Mouse (Mus musculus): ENCODE results near the gene Sumf2. TPM values are rescaled to one million over a fixed set of nuclear protein-coding genes. Genes with fewer than 3 reads are reported as not detected.

Gene Sumf2
- polyA plus RNA-seq (2015; fragmentation: Illumina TruSeq; extraction: RNeasy Lipid Tissue Mini Kit (QIAGEN cat#74804); ENCODE audit: insufficient read depth, low read depth, low replicate concordance) = 2.6 TPM

DNA sequence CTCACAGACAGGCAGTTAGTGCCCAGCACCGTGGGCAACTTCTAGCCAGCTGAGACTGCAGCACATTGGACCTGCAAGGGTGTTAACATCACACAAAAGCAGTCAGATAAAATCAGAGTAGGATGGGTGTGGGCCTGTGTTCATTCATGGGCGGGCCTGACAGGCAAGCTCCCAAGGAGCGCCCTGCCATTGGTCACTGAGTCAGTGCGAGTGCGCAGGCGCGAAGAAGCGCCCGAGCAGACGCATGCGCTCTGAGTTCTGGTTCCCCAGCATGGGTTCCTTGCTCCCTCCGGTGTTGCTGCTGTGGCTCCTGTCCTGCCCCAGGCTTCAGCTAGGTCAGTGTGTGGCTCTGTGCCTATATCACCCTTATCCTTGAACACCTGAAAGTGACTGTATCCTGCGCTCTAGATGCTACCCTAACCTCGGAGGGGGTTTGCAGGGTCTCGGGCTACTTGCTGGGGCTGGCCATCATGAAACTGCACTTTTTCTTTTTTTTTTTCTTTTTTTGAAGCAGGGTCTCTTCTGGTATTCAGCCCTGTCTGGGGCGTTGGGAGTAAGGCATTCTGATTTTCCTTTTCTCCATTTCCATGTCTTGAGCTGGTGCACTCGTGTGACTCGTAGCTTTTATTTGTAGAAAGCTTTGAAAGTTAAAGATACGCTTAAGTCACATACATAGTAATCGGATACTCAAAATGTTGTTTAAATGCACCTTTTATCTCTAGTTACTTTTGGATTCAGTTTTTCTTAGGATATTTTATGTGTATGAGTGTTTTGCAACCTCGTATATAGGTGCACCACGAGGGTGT lies at the start of gene Sumf2:
Sumf2 (plus strand) TSS at position 235 of the 806 bp plus-strand sequence.

DNA sequence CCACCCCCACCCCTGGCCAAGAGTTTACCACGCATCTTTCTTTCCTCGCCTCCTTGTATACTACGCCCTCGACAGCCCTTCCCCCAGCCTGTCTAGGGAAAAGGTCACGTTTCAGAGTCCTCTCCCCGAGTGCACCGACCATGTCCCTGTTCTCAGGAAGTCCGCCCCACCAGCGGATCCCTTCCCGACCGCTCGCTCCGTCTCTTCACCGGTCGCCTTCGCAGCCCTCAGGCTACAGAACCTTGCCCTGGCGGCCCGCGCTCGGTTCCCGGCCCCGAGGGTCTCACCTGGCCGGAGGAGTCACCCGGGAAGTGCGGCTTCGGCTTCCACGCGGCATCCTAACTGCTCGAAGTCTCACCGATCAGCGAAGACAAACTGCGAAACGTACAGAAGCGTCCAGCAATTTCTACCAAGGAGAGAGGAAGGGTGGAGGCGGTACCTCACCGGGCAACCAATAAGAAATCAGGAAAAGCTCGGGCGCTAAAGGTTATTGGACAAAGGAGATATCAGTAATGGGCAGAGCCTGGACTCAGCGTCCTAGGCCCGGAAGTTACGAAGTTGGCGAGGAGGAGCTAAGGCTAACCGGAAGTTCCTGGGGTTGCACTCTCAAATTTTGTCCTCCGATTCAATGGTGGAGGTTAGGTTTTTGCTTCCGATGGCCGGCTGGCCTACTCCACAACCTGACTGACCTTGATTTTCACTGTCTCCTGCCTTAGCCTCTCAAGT lies 40.3 kb downstream of the Sumf2 start, which contains the start of gene Chchd2:
Chchd2 (minus strand) TSS at position 560 of the 726 bp plus-strand sequence.

DNA sequence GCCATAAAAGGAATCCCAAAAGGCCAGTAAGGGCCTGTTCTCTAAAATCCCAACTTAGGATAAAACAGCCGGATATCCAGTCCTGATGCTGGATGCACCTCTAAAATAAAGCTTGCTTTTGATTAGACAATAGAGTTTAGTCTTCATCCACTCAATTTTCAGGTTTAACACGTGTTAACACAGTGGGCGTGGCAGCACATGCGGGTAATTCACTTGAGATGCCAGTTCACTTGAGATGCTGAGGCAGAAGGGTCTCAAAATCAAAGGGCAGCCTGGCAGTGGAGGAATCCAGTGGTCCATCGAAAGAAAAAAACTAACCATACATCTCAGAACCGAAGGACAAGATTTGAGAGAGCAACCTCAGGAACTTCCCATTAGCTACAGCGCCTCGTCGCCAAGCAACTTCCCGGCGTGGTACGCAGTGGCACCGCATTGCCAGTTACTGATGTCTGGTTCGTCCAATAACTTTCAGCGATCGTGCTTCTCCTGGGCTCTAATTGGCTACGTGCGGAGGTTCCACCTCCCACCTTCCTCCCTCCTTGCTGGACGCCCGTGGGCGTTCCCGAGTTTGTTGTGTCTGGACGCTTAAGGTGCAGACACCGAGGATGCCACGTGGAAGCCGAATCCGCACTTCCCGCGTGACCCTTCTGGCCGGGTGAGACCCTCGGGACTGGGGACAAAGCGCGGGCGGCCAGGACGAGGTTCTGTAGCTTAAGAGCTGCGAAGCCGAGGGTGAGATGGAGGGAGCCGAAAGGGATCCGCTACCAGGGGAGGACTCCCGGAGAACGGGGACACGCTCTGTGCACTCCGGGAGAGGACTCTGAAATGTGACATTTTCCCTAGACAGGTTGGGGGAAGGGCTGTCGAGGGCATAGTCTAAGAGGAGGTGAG lies 48.7 kb downstream of the Sumf2 start, which contains the start of gene Zbed5:
Zbed5 (plus strand) TSS at position 526 of the 891 bp plus-strand sequence.

DNA sequence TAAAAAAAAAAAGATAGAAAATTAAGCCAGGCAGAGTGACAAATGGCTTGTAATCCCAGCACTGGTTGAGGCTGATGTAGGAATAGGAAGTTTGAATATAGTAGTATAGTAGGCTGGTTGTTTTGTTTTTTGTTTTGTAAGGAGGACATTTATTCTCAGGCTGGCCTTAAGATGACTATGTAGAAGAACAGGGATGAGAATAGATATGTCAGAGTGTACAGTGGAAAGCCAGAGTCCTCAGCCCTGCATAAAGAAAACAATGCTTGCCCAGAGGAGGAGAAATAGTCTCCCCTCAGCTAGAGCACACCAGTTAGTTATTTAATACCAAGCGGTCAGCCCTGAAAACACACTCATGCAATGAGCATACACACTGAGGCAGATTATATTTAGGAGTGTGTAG lies 51.7 kb downstream of the Sumf2 start, which contains the start of gene Phkg1:
Phkg1 (minus strand) TSS at position 101 of the 400 bp plus-strand sequence.

DNA sequence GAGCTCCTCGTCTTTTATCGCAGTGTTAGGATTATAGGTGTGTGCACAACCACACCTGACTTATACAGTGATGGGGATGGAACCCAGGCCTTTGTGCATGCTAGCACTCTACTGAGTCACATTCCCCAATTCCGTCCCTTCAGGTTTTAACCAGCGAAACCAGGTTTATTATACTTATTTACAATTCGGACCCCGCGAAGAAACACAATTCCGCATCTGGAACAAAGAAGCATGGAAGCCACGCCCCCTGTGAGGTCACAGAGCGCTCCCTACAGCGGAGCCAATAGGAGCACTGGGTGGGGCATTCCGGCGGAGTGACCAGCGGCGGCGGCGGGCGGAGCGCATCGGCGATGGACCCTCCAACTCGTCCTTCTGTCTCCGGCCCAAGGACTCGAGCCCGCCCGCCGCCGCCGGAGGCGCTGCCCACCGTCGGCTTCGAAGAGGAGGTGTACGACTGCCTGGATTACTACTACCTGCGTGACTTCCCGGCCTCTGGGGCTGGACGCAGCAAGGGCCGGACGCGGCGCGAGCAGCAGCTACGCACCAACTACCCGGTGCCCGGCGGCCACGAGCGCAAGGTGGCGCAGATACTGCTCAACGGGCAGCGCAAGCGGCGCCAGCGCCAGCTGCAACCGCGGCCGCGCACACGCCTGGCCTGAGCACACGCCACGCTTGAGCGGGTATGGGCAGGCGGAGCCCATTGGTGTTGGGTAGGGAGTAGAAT lies 61.6 kb downstream of the Sumf2 start, which contains the start of gene Nupr1l:
Nupr1l (plus strand) TSS at position 299 of the 724 bp plus-strand sequence.

Other genes starting within 250 kb of the Sumf2 start
- gene Zfp11, start 176.9 kb upstream of the Sumf2 start, polyA plus RNA-seq (2015; fragmentation: Illumina TruSeq; extraction: RNeasy Lipid Tissue Mini Kit (QIAGEN cat#74804); ENCODE audit: insufficient read depth, low read depth, low replicate concordance) = 0.54 TPM
- gene Sept14, start 138.5 kb upstream of the Sumf2 start, polyA plus RNA-seq (2015; fragmentation: Illumina TruSeq; extraction: RNeasy Lipid Tissue Mini Kit (QIAGEN cat#74804); ENCODE audit: insufficient read depth, low read depth, low replicate concordance) = not detected
- gene Mrps17, start 131.5 kb upstream of the Sumf2 start, polyA plus RNA-seq (2015; fragmentation: Illumina TruSeq; extraction: RNeasy Lipid Tissue Mini Kit (QIAGEN cat#74804); ENCODE audit: insufficient read depth, low read depth, low replicate concordance) = 34.2 TPM
- 18.0 TPM for gene Nipsnap2, start 121.9 kb upstream of the Sumf2 start, polyA plus RNA-seq (2015; fragmentation: Illumina TruSeq; extraction: RNeasy Lipid Tissue Mini Kit (QIAGEN cat#74804); ENCODE audit: insufficient read depth, low read depth, low replicate concordance)
- gene Psph, start 59.5 kb upstream of the Sumf2 start, polyA plus RNA-seq (2015; fragmentation: Illumina TruSeq; extraction: RNeasy Lipid Tissue Mini Kit (QIAGEN cat#74804); ENCODE audit: insufficient read depth, low read depth, low replicate concordance) = 2.6 TPM
- gene Chchd2, start 40.5 kb downstream of the Sumf2 start, polyA plus RNA-seq (2015; fragmentation: Illumina TruSeq; extraction: RNeasy Lipid Tissue Mini Kit (QIAGEN cat#74804); ENCODE audit: insufficient read depth, low read depth, low replicate concordance) = 114 TPM
- gene Zbed5, start 48.7 kb downstream of the Sumf2 start, polyA plus RNA-seq (2015; fragmentation: Illumina TruSeq; extraction: RNeasy Lipid Tissue Mini Kit (QIAGEN cat#74804); ENCODE audit: insufficient read depth, low read depth, low replicate concordance) = 0.72 TPM
- gene Phkg1, start 51.6 kb downstream of the Sumf2 start, polyA plus RNA-seq (2015; fragmentation: Illumina TruSeq; extraction: RNeasy Lipid Tissue Mini Kit (QIAGEN cat#74804); ENCODE audit: insufficient read depth, low read depth, low replicate concordance) = 0.48 TPM
- gene Nupr1l, start 61.6 kb downstream of the Sumf2 start, polyA plus RNA-seq (2015; fragmentation: Illumina TruSeq; extraction: RNeasy Lipid Tissue Mini Kit (QIAGEN cat#74804); ENCODE audit: insufficient read depth, low read depth, low replicate concordance) = 0.44 TPM
- gene Vkorc1l1, start 95.0 kb downstream of the Sumf2 start, polyA plus RNA-seq (2015; fragmentation: Illumina TruSeq; extraction: RNeasy Lipid Tissue Mini Kit (QIAGEN cat#74804); ENCODE audit: insufficient read depth, low read depth, low replicate concordance) = 5.3 TPM
- 9.7 TPM for gene Gusb, start 156.1 kb downstream of the Sumf2 start, polyA plus RNA-seq (2015; fragmentation: Illumina TruSeq; extraction: RNeasy Lipid Tissue Mini Kit (QIAGEN cat#74804); ENCODE audit: insufficient read depth, low read depth, low replicate concordance)
- gene Asl, start 182.3 kb downstream of the Sumf2 start, polyA plus RNA-seq (2015; fragmentation: Illumina TruSeq; extraction: RNeasy Lipid Tissue Mini Kit (QIAGEN cat#74804); ENCODE audit: insufficient read depth, low read depth, low replicate concordance) = 10.3 TPM
- 5.2 TPM for gene Crcp, start 182.3 kb downstream of the Sumf2 start, polyA plus RNA-seq (2015; fragmentation: Illumina TruSeq; extraction: RNeasy Lipid Tissue Mini Kit (QIAGEN cat#74804); ENCODE audit: insufficient read depth, low read depth, low replicate concordance)
- gene Tpst1, start 226.3 kb downstream of the Sumf2 start, polyA plus RNA-seq (2015; fragmentation: Illumina TruSeq; extraction: RNeasy Lipid Tissue Mini Kit (QIAGEN cat#74804); ENCODE audit: insufficient read depth, low read depth, low replicate concordance) = 10.3 TPM

Data from pancreas, adult 10 weeks (tissue).